Mouse (Mus musculus) neural tube, embryonic 11.5 days (tissue): Measurements from ENCODE around the gene Camk2b. TPM values are rescaled to one million over a fixed set of nuclear protein-coding genes. Genes with fewer than 3 reads are reported as not detected.

Experiments
- ATAC-seq: fragments of 200-750 bp; cut with Nextera tagmentation; 2 replicates; pipeline ENCODE4 v1.8.0; 2017; ENCODE audit warnings: moderate number of reproducible peaks, mild to moderate bottlenecking, moderate TSS enrichment, moderate library complexity; ENCODE audit not compliant: insufficient read depth, low FRiP score, low TSS enrichment
- DNase-seq: peaks from one replicate; pipeline ENCODE4 v3.0.0-alpha.2; 2015; ENCODE audit warnings: low spot score
- H3K27ac ChIP-seq: fragments of 300-500 bp; sonication (generic); 2 replicates; pipeline ENCODE4 v1.5.1; 2014; ENCODE audit warnings: low read depth, mild to moderate bottlenecking, low read length
- H3K27me3 ChIP-seq: fragments of 300-500 bp; sonication (generic); 2 replicates; pipeline ENCODE4 v1.6.1; 2014; ENCODE audit warnings: mild to moderate bottlenecking, low read length, mixed read lengths; ENCODE audit not compliant: control insufficient read depth, insufficient read depth
- H3K36me3 ChIP-seq: fragments of 300-500 bp; sonication (generic); 2 replicates; pipeline ENCODE4 v1.6.1; 2014; ENCODE audit warnings: mild to moderate bottlenecking, low read length, moderate library complexity, mixed read lengths; ENCODE audit not compliant: control insufficient read depth, insufficient read depth
- H3K4me1 ChIP-seq: fragments of 300-500 bp; sonication (generic); 2 replicates; pipeline ENCODE4 v1.6.1; 2014; ENCODE audit warnings: low read length, mixed read lengths; ENCODE audit not compliant: control insufficient read depth, insufficient read depth
- H3K4me2 ChIP-seq: fragments of 300-500 bp; sonication (generic); 2 replicates; pipeline ENCODE4 v1.6.1; 2014; ENCODE audit warnings: low read depth, mild to moderate bottlenecking, moderate library complexity
- H3K4me3 ChIP-seq: fragments of 300-500 bp; sonication (generic); 2 replicates; pipeline ENCODE4 v1.5.1; 2014; ENCODE audit warnings: low read depth, low read length
- H3K9ac ChIP-seq: fragments of 300-500 bp; sonication (generic); 2 replicates; pipeline ENCODE4 v1.6.1; 2014; ENCODE audit warnings: mild to moderate bottlenecking, low read length
- H3K9me3 ChIP-seq: fragments of 300-500 bp; sonication (generic); 2 replicates; pipeline ENCODE4 v1.6.1; 2016; ENCODE audit warnings: low read length; ENCODE audit not compliant: control insufficient read depth
- WGBS: fragments of 180-500 bp; shearing (Covaris S2); extraction: QIAGEN DNeasy Blood & Tissue Kit; methylation state at CpG from one replicate; pipeline ENCODE4 v1.1.7; 2014; 5-methylcytosine and 5-hydroxymethylcytosine counted together
- polyA plus RNA-seq: library from polyadenylated mRNA; unstranded; fragments of >200 nt; fragmentation: Nextera tagmentation; extraction: Ambion mirVana; gene quantifications from 2 replicates; pipeline ENCODE4 v1.2.1, GENCODE M21; 2014

Gene Camk2b
- polyA plus RNA-seq, 1 experiment from 2014 or later: 6.5 TPM

DNA sequence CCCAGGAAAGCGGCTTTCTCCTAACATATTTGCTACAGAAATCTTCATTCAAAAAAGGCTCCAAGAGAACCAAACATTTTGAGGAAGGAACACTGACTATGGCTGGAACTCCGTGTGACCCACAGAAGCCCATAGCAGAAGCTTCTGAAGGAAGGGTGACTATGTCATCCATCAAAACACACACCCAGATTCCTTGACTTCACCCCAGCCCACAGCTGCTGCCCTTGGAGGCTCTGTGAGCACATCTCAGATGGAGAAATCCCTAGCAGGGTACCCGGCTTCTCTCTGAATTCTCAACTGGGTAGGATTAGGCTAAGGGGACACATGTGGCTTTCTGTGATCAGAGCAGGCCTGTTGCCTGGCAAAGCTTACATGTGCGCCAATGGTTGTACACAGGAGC, 29.7 kb downstream of the Camk2b start:
- no peak for ATAC-seq
- H3K36me3 ChIP-seq: no peaks in the 10 kb centered on the region
- no peak overlapping the region for H3K4me3 ChIP-seq
- no peak overlapping the region for H3K27ac ChIP-seq
- no peak for DNase-seq
- H3K9me3 ChIP-seq: no peaks in the 10 kb centered on the region
- no peak overlapping the region for H3K4me2 ChIP-seq
- H3K4me1 ChIP-seq: no peaks in the 10 kb centered on the region
- WGBS: 84% methylated on average over 4 of the region's 4 CpGs
- no peaks in the 10 kb centered on the region for H3K27me3 ChIP-seq
- H3K9ac ChIP-seq: no peak overlapping the region

DNA sequence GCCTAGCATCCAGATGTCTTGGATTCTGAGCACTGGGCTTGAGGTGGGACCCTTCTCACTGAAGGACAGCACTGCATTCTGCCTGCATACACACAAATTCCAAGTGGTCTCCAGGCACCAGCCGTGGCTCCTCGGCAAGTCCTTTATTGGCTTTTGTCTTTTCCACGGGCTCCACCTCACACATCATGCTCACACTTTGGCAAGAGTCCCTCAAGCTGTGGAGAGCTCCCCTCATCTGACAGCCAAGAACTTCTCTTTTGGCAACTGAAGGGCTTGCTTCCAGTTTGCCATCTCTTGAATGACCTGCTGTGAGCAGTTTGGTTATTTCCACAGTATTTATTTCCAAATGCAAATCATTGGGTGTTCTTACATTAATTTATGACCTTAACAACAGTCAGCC, 30.6 kb downstream of the Camk2b start:
- no peaks in the 10 kb centered on the region for H3K4me1 ChIP-seq
- 82% methylated on average over 3 of the region's 3 CpGs for WGBS
- no peaks in the 10 kb centered on the region for H3K9me3 ChIP-seq
- no peak for DNase-seq
- no peak overlapping the region for H3K4me2 ChIP-seq
- H3K27ac ChIP-seq: no peak overlapping the region
- no peak overlapping the region for H3K4me3 ChIP-seq
- H3K27me3 ChIP-seq: no peaks in the 10 kb centered on the region
- no peaks in the 10 kb centered on the region for H3K36me3 ChIP-seq
- ATAC-seq: no peak
- H3K9ac ChIP-seq: no peak overlapping the region

DNA sequence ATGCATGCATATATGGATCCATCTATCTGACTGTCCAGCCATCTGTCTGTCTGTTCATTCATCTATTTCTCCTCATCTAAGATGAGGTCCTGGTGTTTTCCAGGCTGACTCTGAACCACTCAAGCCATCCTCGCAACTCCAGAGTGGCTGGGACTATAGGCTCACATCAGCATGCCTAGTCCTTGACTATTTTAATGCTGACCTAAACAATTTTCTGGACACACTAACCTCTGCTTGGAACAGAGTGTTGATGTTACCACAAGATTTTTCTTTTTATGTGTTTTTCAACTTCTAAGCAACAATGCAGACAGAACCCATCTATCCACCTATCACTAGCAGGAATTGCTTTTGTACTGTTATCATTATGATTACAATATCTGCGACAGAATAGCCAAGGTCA, 31.4 kb downstream of the Camk2b start:
- Histone ChIP-seq H3K36me3 (no peaks in the 10 kb centered on the region), H3K9ac (no peak overlapping the region)
- DNase-seq: no peak

DNA sequence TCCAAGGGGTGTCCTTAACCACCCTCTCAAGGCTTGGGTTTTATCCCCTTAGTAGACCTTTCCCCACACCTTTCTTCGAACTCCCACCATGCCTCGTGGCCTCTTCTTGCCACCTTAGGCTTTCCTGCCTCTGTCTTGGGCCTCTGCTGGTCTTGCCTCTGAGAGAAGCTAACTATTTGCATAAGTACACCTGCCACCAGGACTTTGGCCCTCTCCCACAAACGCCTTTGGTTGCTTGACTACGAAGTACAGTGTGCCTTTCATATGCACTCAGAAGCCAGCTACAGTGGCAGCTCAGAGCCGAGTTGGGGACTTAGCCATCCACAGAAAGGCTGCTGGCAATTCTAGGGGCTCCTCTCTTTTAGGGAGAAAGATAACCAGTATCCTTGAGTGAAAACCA, 32.4 kb downstream of the Camk2b start:
- no peak overlapping the region for H3K27ac ChIP-seq
- WGBS: 83% methylated on average over 5 of the region's 5 CpGs
- no peak for ATAC-seq
- no peaks in the 10 kb centered on the region for H3K4me1 ChIP-seq
- DNase-seq: no peak
- no peak overlapping the region for H3K9ac ChIP-seq
- H3K4me3 ChIP-seq: no peak overlapping the region
- no peaks in the 10 kb centered on the region for H3K27me3 ChIP-seq
- no peaks in the 10 kb centered on the region for H3K36me3 ChIP-seq
- H3K9me3 ChIP-seq: no peaks in the 10 kb centered on the region
- no peak overlapping the region for H3K4me2 ChIP-seq

More for the DNA sequence above, 31.4 kb downstream of the Camk2b start:
- Histone ChIP-seq H3K9me3 (no peaks in the 10 kb centered on the region), H3K4me2 (no peak overlapping the region), H3K27me3 (no peaks in the 10 kb centered on the region), H3K4me3 (no peak overlapping the region), H3K4me1 (no peaks in the 10 kb centered on the region), H3K27ac (no peak overlapping the region)
- WGBS: 89% methylated on average over 2 of the region's 2 CpGs
- ATAC-seq: no peak

DNA sequence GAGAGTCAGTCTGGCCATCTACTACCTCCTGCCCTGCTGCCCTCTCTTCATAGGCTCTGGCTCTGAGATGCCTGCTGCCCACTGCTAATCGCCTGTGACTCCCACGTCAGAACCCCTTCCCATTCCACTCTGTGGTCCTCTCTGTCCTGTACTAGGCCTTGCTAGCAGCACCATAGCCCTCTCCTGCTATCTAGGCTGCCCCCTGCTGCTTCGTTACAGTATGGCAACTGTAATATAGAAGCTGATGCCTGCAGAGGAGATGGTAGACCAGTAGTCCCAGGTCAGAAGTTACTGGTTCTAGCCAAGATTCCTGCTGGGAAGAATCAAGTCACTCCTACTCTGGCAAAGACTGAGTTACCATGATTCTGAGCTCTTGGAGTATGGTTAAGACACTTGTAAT, 33.0 kb downstream of the Camk2b start:
- Histone ChIP-seq H3K9me3 (no peaks in the 10 kb centered on the region), H3K27me3 (no peaks in the 10 kb centered on the region), H3K36me3 (no peaks in the 10 kb centered on the region), H3K4me3 (no peak overlapping the region), H3K4me2 (no peak overlapping the region), H3K9ac (no peak overlapping the region), H3K27ac (no peak overlapping the region), H3K4me1 (no peaks in the 10 kb centered on the region)
- ATAC-seq: no peak
- WGBS: 76% methylated on average over 3 of the region's 3 CpGs
- no peak for DNase-seq

DNA sequence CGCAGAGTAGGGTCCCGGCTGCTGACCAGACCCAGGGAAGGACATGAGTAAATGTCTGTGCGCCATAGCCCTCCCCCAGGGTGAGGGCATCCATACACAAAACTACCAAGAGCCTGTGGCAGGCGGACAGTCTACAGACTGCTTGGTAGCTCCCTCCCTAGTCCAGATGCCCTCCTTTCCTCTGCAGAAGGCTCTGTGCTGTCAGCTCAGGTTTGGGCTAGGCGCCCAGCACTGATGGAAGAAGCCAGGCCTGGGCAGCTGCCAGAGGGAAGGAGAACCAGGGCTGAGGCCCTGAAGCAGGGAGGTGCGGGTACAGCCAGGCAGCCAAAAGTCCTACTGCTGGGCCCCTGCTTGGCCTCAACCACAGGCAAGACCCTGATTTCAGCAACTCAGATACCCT, 35.5 kb downstream of the Camk2b start:
- Histone ChIP-seq H3K36me3 (no peaks in the 10 kb centered on the region), H3K9ac (no peak overlapping the region), H3K27ac (no peak overlapping the region), H3K4me2 (no peak overlapping the region), H3K4me1 (no peaks in the 10 kb centered on the region), H3K27me3 (no peaks in the 10 kb centered on the region), H3K9me3 (no peaks in the 10 kb centered on the region), H3K4me3 (no peak overlapping the region)
- DNase-seq (no peak), ATAC-seq (no peak)
- WGBS: 91% methylated on average over 6 of the region's 6 CpGs

DNA sequence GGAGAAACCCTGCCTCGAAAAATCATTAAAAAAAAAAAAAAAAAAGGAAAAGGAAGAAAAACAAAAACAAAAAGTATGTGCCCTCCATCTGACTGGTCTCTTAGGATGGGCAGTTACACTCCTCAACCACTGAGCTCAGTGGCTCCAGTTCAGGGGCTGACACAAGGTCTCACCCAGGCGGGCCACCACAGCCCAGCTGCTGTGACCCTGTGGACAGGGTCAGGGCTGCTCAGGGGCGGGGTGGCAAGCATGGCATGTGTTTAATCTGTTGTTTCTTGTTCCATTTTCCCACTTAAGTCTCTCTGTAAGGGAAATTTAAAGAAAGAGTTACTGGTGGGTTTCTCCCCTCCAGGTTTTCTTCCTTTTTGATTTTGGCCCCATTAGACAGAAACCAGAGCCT, 36.4 kb downstream of the Camk2b start:
- DNase-seq (no peak), ATAC-seq (no peak)
- Histone ChIP-seq H3K4me3 (no peak overlapping the region), H3K27me3 (no peaks in the 10 kb centered on the region), H3K4me2 (no peak overlapping the region), H3K36me3 (no peaks in the 10 kb centered on the region), H3K27ac (no peak overlapping the region), H3K9me3 (no peaks in the 10 kb centered on the region), H3K9ac (no peak overlapping the region), H3K4me1 (no peaks in the 10 kb centered on the region)
- 79% methylated on average over 3 of the region's 3 CpGs for WGBS

DNA sequence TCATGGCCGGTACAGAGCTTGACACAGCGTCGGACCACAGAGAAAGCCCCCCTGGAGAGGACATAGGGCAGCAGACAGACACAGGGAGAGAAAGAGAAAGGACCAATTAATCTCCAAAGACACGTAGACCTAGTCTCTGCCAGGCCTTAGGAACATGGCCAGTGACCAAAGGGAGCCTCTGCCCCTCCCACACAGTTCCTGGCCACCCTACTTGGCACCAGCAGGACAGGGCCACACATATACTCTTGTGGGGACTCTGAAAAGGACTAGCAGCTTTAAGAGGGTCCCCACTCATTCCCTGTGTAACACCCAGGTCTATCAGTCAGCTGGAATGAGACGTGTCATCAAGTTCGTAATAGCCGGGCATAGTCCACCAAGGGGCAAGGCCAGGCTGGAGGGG, 37.3 kb downstream of the Camk2b start:
- no peak overlapping the region for H3K27ac ChIP-seq
- DNase-seq (no peak), ATAC-seq (no peak)
- no peak overlapping the region for H3K4me2 ChIP-seq
- no peaks in the 10 kb centered on the region for H3K27me3 ChIP-seq
- H3K9ac ChIP-seq: no peak overlapping the region
- no peaks in the 10 kb centered on the region for H3K4me1 ChIP-seq
- H3K4me3 ChIP-seq: no peak overlapping the region
- no peaks in the 10 kb centered on the region for H3K9me3 ChIP-seq
- H3K36me3 ChIP-seq: no peaks in the 10 kb centered on the region
- 76% methylated on average over 7 of the region's 7 CpGs for WGBS

DNA sequence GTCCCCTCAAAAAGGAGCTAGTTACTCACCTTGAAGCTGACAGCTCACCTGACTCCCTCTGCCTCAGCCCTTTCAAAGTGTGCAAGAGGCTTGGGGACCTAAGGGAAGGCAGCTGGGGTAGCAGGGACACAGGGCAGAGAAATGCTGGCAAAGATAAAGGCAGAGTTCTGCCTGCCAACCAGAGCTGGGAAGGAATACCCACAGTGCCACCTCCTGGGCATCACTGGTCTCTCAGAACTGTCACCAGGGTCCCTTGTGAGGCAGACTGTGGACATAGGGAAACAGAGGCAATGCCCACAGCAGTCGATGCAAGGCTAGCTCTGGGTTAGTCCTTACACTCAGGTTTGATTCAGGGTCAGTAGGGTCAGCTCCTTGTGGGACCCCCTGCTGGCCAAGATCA, 39.8 kb downstream of the Camk2b start:
- 71% methylated on average over 1 of the region's 1 CpGs for WGBS
- ATAC-seq (no peak), DNase-seq (no peak)
- H3K4me1 ChIP-seq: no peaks in the 10 kb centered on the region
- no peaks in the 10 kb centered on the region for H3K9me3 ChIP-seq
- H3K9ac ChIP-seq: no peak overlapping the region; the same call in 1 of the 2 replicates
- H3K27ac ChIP-seq: no peak overlapping the region
- no peak overlapping the region for H3K4me2 ChIP-seq
- no peak overlapping the region for H3K4me3 ChIP-seq
- H3K36me3 ChIP-seq: no peaks in the 10 kb centered on the region
- H3K27me3 ChIP-seq: no peaks in the 10 kb centered on the region
